Mouse (Mus musculus): ENCODE results near the gene Klk1b4.

- no peak for TF ChIP-seq POLR2A (IDR thresholded peaks at IDR 0.05; ENCODE audit: borderline replicate concordance, extremely low read depth, low read depth, low read length)
- TF ChIP-seq CTCF (IDR thresholded peaks at IDR 0.05; ENCODE audit: insufficient read depth, low read length): no peak
Observed at GRCm38 (mm10) chr7:44179299-44180045, 27.8 kb upstream of the Klk1b4 start.
